Mouse (Mus musculus) left cerebral cortex, adult 2 months (tissue): ENCODE results near the gene Macrod1. TPM values are rescaled to one million over a fixed set of nuclear protein-coding genes. Genes with fewer than 3 reads are reported as not detected.
A peak's percentile ranks its signal among the peaks of the same experiment; 100 is the strongest.

ENCODE experiments used
- DNase-seq, 2 experiments: peaks; one replicate each; pipeline ENCODE4 v3.0.0; 2021 to 2022; ENCODE audit warnings: low spot score in 2 of 2, mixed read lengths in 1 of 2; ENCODE audit errors: extremely low spot score in 1 of 2
- H3K27ac ChIP-seq: fragments of 200-600 bp; 2 replicates; pipeline ENCODE4 v1.8.1; 2022
- H3K4me3 ChIP-seq: fragments of 200-600 bp; 2 replicates; pipeline ENCODE4 v1.8.1; 2022
- CTCF ChIP-seq: fragments of 200-600 bp; IDR thresholded peaks from 2 replicates; pipeline ENCODE4 v1.8.1; 2022; ENCODE audit warnings: antibody characterized with exemption, mild to moderate bottlenecking, moderate library complexity
- intact Hi-C: fragments of 180-260 bp; cut with DNase I; formaldehyde crosslinking; loops from one replicate; pipeline ENCODE4 v1.15.1; 2025
- long read RNA-seq, 2 experiments: library from polyadenylated mRNA; stranded (forward); transcript quantifications; one replicate each; pipeline ENCODE4 v2.0.0; 2021; ENCODE audit warnings: borderline mapping rate in 2 of 2
- total RNA-seq, 2 experiments: library from RNA; stranded (reverse); gene quantifications; 2 replicates each; pipeline ENCODE4 v1.2.3; 2021

Macrod1 gene
- total RNA-seq, result 10 to 100 TPM; 13.3 to 15.7 TPM
- long read RNA-seq, experiment 1, partial matches to known transcripts, result 1 of 64 reads
- long read RNA-seq, experiment 1, other reads (novel, unspliced or antisense), result 62 of 64 reads
- long read RNA-seq, experiment 2, partial matches to known transcripts, result 0 of 55 reads
- long read RNA-seq, experiment 2, other reads (novel, unspliced or antisense), result 55 of 55 reads

DNA sequence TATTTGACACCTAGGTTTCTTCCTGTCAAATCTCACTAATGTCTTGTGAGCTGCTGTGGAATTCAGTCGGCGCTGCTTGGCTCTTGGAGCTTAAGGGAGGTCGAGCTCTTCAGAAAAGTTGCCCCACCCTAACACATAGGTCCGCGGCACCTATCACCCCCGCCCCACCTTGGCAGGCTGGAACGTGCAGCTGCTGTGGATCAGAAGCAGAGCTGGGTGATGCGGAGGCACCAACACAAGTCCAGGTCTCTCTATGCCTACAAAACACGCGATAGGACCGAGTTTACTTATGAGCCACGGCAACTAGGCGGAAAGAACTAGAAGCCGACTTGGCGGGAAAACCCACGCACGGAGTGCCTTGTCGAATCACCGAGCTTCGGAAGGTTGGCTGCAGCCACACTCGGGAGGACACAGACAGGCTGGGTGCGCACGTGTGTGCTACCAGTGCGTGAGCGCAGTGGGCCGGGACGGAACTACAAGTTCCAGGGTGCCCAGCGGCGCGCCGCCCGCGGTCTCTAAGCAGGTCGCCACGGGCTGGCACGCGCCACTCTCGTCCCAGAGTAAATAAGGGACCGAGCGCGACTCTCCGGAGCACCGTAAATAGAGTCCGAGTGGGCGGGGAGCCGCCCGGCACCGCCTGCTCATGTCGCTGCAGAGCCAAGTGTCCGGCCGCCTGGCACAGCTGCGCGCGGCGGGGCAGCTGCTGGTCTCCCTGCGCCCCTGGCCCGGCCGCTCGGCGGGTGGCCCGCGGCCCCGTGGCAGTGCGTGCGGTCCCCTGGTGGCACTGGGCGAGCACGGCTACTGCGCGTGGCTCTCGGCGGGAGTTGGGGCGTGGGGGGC lies at the start of gene Macrod1:
Gene Macrod1 (plus strand): TSS at position 563 of the 840 bp plus-strand sequence.
- Histone ChIP-seq H3K27ac (peak within 1 kb of the TSS; percentile 1), H3K4me3 (peak within 1 kb of the TSS; percentile 53)
- intact Hi-C loops, result loop anchor here (5.0 kb wide), 2 partner anchors 291 to 361 kb away; partner anchors contain the start of gene 2700081O15Rik
- peak; percentile 11 for TF ChIP-seq CTCF
- peak; percentile 80 to 84 for DNase-seq

DNA sequence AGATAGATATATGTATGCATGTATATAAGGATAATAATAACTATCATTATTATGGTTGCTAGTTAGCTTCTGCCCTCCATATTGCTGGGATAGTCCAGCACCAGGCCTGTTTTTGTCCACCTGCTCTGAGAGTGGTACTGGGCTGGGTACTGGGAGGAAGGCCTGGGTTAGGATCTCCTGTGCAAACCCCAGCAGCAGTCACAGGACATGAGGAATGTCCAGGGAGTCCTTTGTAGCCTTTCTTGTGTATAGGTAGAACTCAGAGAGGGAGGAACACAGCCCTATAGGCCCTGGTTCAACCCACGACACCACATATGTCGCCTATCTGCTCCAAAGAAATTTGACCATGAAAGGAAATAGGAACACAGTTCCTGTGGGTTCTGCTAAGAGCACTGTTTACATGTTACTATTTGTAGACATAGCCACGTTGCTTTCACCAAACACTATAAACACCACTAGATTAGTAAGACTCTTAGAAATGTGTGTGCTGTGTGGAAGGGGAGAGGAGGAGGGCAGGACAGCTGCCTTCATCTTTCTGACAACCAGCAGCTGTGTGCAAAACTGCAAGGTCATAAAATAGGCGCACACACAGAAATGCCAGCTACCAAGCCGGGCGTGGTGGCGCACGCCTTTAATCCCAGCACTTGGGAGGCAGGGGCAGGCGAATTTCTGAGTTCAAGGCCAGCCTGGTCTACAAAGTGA lies 49.6 kb upstream of the Macrod1 start:
- no peak overlapping the region for H3K27ac ChIP-seq
- H3K4me3 ChIP-seq, result no peak overlapping the region
- intact Hi-C loops, result no loop called here
- TF ChIP-seq CTCF, result no peak
- no peak for DNase-seq

DNA sequence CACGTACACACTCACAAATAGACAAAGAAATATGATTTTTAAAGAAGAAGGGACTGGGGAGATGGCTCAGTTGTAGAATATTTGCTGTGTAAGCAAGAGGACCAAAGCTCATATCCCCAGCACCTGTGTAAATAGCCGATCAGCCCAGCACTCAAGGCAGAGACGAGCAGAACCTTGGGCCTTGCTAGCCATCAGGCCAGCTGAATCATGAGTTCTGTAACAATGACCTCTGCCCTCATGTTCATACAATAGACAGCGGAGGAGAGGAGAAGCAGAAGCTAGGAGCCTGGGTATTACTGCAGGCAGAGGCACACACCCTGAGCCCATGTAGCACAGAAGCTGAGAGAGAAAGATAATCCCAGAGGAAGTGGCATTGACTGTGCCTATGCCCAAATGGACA lies 44.2 kb upstream of the Macrod1 start:
- no peak for TF ChIP-seq CTCF
- DNase-seq, result no peak
- intact Hi-C loops, result no loop called here
- Histone ChIP-seq H3K27ac (no peak overlapping the region), H3K4me3 (no peak overlapping the region)

DNA sequence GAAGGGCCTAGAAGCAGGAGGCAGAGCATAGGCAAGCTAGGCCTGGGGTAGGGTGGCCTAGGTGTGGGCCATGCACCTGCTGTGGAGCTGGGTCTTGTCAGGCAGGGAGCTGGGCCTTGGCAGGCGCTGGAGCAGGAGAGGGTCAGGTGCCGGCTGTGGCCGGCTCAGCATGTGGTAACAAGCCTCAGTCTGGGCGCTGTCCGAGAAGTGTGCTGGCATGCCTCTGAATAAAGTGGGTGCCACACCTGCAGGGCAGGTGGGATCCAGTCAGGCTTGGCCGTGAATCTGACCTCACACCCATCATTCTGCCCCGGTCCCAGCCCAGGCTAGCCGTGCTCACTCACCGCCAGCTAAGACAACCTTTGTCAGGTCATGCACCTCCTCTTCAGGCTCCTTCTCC lies 42.6 kb upstream of the Macrod1 start:
- no peak for DNase-seq
- TF ChIP-seq CTCF, result no peak
- intact Hi-C loops, result no loop called here
- Histone ChIP-seq H3K27ac (no peak overlapping the region), H3K4me3 (no peak overlapping the region)

DNA sequence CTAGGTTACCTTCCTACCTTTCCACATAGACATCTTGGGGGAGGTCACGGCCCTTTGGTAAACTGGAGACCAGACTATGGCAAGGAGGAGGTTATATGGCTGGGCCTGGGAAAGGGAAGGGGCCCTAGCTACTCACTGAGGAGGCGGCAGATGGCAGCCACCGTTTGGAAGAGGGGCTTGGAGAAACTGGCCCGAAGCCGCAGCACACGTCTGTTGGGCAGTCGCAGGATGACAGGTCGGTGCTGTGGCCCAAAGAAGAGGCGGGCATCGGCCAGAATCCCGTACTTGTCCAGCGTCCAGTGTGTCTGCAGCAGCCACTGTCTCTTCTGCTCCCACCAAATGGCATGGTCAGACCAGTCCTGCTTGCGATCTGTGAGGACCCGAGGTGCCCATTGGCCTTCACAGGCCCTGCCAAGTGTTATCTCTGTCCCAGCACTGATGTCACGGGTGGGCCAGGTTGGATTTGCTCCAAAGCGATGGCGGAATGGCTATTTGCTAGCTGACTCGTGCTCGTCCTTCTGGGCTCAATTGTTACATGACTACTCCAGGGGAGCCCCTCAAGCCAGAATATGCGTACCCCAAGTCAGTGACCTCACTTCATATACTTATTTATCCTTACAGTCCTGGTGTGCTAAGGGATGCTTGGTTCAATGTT lies 42.0 kb upstream of the Macrod1 start:
- intact Hi-C loops, result no loop called here
- DNase-seq, result no peak
- H3K27ac ChIP-seq, result no peak overlapping the region
- H3K4me3 ChIP-seq, result no peak overlapping the region
- TF ChIP-seq CTCF, result no peak

DNA sequence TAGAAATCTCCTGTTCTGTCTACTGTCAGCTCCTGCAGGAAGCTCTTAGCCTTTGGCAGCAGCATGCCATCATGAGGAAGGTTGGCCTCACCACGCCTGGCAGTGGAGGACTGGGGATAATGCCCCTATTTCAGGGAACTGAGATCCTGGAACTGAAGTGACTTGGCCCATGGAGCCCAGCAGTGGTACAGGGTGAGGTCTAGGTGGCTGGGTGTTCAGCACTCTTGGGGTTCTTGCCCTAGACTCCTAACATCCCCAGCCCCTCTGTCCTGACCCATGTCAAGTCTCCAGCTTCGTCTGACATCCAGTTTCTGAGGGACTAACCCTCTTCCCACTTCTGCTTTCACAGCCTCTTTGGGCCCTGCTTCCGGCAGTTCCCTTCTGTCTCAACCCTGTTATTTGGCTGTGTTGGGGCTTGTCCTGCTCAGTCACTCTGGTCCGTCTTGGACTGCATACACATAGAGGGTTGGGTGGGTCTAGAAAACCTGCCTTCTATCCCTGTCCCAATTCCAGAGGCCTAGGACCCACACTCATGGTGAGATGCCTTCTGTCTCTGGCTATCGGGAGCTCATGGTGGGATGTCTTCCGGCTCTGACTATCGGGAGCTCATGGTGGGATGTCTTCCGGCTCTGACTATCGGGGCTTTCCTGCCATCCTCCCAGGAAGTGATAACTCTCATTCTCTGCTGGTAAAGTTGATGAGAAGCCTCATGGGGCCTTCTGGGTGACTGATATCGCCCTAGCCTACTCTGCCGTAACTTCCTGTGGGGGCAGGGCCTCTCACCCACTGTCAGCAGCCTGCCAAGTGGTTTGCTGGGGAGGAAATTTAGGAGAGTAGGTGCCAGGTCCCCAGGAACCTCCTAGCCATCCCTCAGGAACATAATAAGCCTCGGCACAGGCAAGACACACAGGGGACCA lies 38.8 kb upstream of the Macrod1 start:
- intact Hi-C loops, result loop anchor here (2.0 kb wide), 1 partner anchor 21 kb away; the partner anchor contains the start of genes Nudt22 and Trpt1
- DNase-seq, result no peak
- H3K27ac ChIP-seq, result no peak overlapping the region
- H3K4me3 ChIP-seq, result no peak overlapping the region
- TF ChIP-seq CTCF, result no peak

DNA sequence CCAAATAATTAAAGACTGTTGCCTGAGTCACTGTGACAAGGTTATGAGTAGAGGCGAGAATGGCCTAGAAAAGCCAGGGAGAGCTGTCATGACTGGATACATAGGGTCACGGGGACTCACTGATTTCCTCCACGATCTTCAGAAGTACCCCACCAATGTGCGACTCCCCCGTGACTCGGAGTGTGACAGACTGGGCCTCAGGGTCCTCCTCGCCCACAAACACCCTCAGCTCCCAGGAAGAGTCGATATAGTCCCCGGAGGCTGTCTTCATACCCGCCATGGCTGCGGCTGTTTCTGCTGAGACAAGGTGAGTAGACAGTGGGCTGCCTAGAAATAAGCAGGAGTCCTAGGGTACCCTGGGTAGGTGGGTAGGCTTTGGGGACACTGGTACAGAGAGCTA lies 38.1 kb upstream of the Macrod1 start:
- intact Hi-C loops, result loop anchor here (2.0 kb wide), 1 partner anchor 22 kb away; the partner anchor contains the start of genes Nudt22 and Trpt1
- no peak for TF ChIP-seq CTCF
- no peak for DNase-seq
- Histone ChIP-seq H3K4me3 (no peak overlapping the region), H3K27ac (no peak overlapping the region; the same call in 1 of the 2 replicates)

DNA sequence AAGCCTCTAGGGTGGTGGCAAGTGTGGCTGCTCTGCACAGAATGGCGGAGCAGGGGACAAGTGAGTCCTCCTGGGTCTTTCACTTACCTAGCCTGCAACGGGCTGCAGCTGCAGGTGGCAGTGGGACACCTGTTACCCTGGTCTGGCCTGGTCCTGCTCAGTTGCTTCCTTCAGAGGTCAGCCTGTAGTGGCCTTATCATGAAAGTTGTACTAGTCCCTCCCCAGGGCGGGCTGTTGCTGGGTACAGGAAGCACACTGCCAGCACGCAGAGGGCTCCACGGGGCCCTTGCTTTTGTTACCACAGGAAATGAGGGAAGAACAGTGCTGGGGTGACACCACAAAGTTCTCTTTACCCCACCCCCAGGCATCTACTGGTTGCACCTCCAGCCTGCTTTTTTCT lies 37.4 kb upstream of the Macrod1 start, which contains the start of gene Fermt3:
Gene Fermt3 (minus strand): TSS at position 279 of the 400 bp plus-strand sequence.
- TF ChIP-seq CTCF, result no peak
- Histone ChIP-seq H3K4me3 (no peak within 1 kb of the TSS), H3K27ac (no peak within 1 kb of the TSS; the same call in 1 of the 2 replicates)
- intact Hi-C loops, result loop anchor here (2.0 kb wide), 1 partner anchor 22 kb away; the partner anchor contains the start of genes Nudt22 and Trpt1
- DNase-seq, result no peak

DNA sequence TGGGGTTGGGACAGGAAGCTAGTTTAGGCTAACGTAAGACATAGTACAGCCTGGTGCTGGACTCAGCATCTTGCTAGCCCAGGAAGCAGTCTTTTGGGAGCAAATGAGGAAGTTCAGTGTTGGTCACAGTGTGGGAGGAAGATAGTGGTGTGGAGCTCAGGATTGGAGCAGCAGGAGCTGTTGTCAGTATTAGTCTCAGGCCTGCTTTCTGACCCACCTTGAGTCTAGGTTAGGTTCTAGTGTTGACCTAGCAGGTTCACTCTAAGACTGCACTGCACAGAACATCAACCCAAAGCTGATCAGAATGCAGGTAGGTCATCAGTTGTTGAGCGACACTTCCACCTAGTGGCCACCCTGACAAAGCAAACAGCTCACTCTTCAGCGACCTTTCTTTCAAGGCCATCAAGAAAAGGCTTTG lies 36.4 kb upstream of the Macrod1 start:
- no peak for DNase-seq
- intact Hi-C loops, result loop anchor here (1.0 kb wide), 1 partner anchor 96 kb away; no protein-coding TSS in a partner anchor

DNA sequence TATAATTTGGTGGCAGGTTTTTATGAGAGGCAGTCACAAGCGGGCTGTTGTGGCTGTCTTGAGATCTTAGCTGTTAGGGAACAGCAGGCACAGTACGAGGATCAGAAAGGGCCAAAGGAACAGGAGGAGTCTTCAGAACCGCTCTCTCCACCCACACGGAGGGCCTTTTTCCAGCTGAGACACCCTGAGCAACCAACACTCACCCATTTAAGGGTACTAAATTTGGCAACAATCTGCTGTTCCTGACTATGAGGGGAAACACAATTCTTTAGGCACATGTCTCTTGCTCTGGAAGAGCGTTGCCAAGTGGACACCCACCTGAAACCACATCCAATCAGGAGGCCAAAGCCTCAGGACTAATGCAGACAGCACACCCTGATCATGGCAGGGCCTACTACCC lies 27.1 kb upstream of the Macrod1 start:
- H3K27ac ChIP-seq, result peak overlapping the region; percentile 40
- intact Hi-C loops, result no loop called here
- peak; percentile 30 to 63 for DNase-seq
- H3K4me3 ChIP-seq, result no peak overlapping the region
- TF ChIP-seq CTCF, result no peak

More for the DNA sequence above, 36.4 kb upstream of the Macrod1 start:
- no peak overlapping the region for H3K4me3 ChIP-seq
- H3K27ac ChIP-seq, result no peak overlapping the region
- TF ChIP-seq CTCF, result peak; percentile 69

DNA sequence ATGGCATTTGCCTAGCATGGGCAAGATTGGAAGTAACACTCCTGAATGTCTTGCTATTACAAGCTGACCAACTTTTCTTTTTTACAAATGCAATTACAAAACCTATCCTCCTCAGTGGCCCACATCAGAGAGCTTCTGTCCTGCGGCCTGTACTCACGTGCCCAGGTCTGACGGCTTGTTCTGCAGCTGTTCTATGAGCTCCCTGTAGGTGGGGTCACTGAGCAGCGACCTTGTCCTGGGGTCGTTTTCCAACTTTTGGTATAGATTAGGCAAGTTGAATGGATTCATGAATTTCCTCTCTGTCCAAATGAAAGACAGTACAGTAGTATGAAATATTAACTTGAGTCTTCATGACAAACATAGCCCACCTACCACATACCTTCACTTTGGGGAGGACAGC lies 22.6 kb upstream of the Macrod1 start:
- DNase-seq, result no peak
- intact Hi-C loops, result no loop called here
- Histone ChIP-seq H3K4me3 (no peak overlapping the region), H3K27ac (no peak overlapping the region)
- TF ChIP-seq CTCF, result no peak; the same call in 1 of the 2 replicates
